Mouse (Mus musculus): ENCODE measurements around the gene Gapvd1. TPM values are rescaled to one million over a fixed set of nuclear protein-coding genes. Genes with fewer than 3 reads are reported as not detected.

Gapvd1 gene
- polyA plus RNA-seq, 1 experiment from 2014 or later: 39.0 TPM

- peaks cover 58% of the 10 kb centered on the region for H3K36me3 ChIP-seq (replicated peaks; ENCODE audit: insufficient read depth, low read length)
- no peaks in the 10 kb centered on the region for H3K27me3 ChIP-seq (ENCODE audit: insufficient read depth, low read length)
- no peak for TF ChIP-seq CTCF (IDR thresholded peaks at IDR 0.05; ENCODE audit: low read depth)
- TF ChIP-seq EP300 (IDR thresholded peaks at IDR 0.05; ENCODE audit: low read depth): no peak
- H3K4me3 ChIP-seq (ENCODE audit: low read depth, low read length): no peak overlapping the region
- no peak for DNase-seq
- no peak overlapping the region for H3K9ac ChIP-seq (replicated peaks)
- no peak overlapping the region for H3K27ac ChIP-seq (ENCODE audit: low read depth)
- no peak overlapping the region for H3K4me2 ChIP-seq (ENCODE audit: low read depth, low read length)
- ATAC-seq: no peak
- H3K9me3 ChIP-seq (ENCODE audit: low read length): no peaks in the 10 kb centered on the region
- 94% methylated on average over 8 of the region's 8 CpGs for WGBS (ENCODE audit: insufficient replicate concordance)
- no peaks in the 10 kb centered on the region for H3K4me1 ChIP-seq (ENCODE audit: insufficient read depth)
Observed at GRCm38 (mm10) chr2:34677061-34677460, 78.0 kb downstream of the Gapvd1 start.

DNA sequence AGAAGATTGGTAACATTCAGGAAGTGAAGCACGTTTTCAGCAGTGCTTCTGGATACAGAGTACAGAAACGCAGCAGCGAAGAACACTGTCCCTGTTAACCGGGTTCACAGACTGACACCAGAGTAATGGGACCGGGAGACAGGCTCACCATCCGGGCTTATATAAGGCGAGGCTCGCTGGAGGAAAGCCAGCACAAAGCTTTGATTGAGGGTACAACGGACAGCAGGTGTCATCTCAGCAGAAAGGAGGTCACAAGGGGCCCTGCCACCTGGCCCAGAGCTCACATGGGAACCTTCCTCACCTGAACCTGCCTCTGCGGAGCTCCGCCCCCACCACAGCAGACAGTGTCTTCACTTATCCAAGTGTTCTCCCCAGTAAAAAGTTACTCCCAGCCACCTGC is 81.2 kb downstream of the Gapvd1 start:
- H3K9me3 ChIP-seq (ENCODE audit: low read length): no peaks in the 10 kb centered on the region
- H3K4me3 ChIP-seq (ENCODE audit: low read depth, low read length): no peak overlapping the region

GRCm38 (mm10) chr2:34671385-34672026 is 83.5 kb downstream of the Gapvd1 start:
- Histone ChIP-seq H3K9me3 (ENCODE audit: low read length) (no peaks in the 10 kb centered on the region), H3K9ac (replicated peaks) (peak overlapping the region; percentile 34), H3K36me3 (replicated peaks; ENCODE audit: insufficient read depth, low read length) (peaks cover 21% of the 10 kb centered on the region), H3K27me3 (ENCODE audit: insufficient read depth, low read length) (no peaks in the 10 kb centered on the region), H3K4me1 (ENCODE audit: insufficient read depth) (peaks cover 5% of the 10 kb centered on the region; the same call in 1 of the 2 replicates), H3K4me3 (ENCODE audit: low read depth, low read length) (peak overlapping the region; percentile 51), H3K27ac (ENCODE audit: low read depth) (no peak overlapping the region), H3K4me2 (ENCODE audit: low read depth, low read length) (peak overlapping the region; percentile 78)
- DNase-seq: peak; percentile 64
- WGBS (ENCODE audit: insufficient replicate concordance): 26% methylated on average over 31 of the region's 31 CpGs
- peak; percentile 56 for ATAC-seq
- TF ChIP-seq EP300 (IDR thresholded peaks at IDR 0.05; ENCODE audit: low read depth) (no peak), CTCF (IDR thresholded peaks at IDR 0.05; ENCODE audit: low read depth) (peak; percentile 69)

More for the DNA sequence above, 81.2 kb downstream of the Gapvd1 start:
- DNase-seq (no peak), ATAC-seq (no peak)
- no peaks in the 10 kb centered on the region for H3K27me3 ChIP-seq (ENCODE audit: insufficient read depth, low read length)
- H3K9ac ChIP-seq (replicated peaks): no peak overlapping the region
- peaks cover 44% of the 10 kb centered on the region for H3K36me3 ChIP-seq (replicated peaks; ENCODE audit: insufficient read depth, low read length)
- 84% methylated on average over 11 of the region's 11 CpGs for WGBS (ENCODE audit: insufficient replicate concordance)
- TF ChIP-seq CTCF (IDR thresholded peaks at IDR 0.05; ENCODE audit: low read depth): no peak
- TF ChIP-seq EP300 (IDR thresholded peaks at IDR 0.05; ENCODE audit: low read depth): no peak
- no peak overlapping the region for H3K27ac ChIP-seq (ENCODE audit: low read depth)
- H3K4me2 ChIP-seq (ENCODE audit: low read depth, low read length): no peak overlapping the region
- H3K4me1 ChIP-seq (ENCODE audit: insufficient read depth): peaks cover 5% of the 10 kb centered on the region; the same call in 1 of the 2 replicates

GRCm38 (mm10) chr2:34670470-34670869 is 84.6 kb downstream of the Gapvd1 start:
- DNase-seq (no peak), ATAC-seq (no peak)
- Histone ChIP-seq H3K36me3 (replicated peaks; ENCODE audit: insufficient read depth, low read length) (peaks cover 10% of the 10 kb centered on the region), H3K4me1 (ENCODE audit: insufficient read depth) (peaks cover 5% of the 10 kb centered on the region; the same call in 1 of the 2 replicates), H3K4me3 (ENCODE audit: low read depth, low read length) (no peak overlapping the region), H3K9me3 (ENCODE audit: low read length) (no peaks in the 10 kb centered on the region), H3K4me2 (ENCODE audit: low read depth, low read length) (no peak overlapping the region), H3K27me3 (ENCODE audit: insufficient read depth, low read length) (no peaks in the 10 kb centered on the region), H3K9ac (replicated peaks) (no peak overlapping the region), H3K27ac (ENCODE audit: low read depth) (no peak overlapping the region)
- TF ChIP-seq CTCF (IDR thresholded peaks at IDR 0.05; ENCODE audit: low read depth) (no peak), EP300 (IDR thresholded peaks at IDR 0.05; ENCODE audit: low read depth) (no peak)
- 67% methylated on average over 6 of the region's 6 CpGs for WGBS (ENCODE audit: insufficient replicate concordance)

- 0 out of 2 replicates have a peak, but pooled peaks cover 2% of the 10 kb centered on the region for H3K36me3 ChIP-seq (replicated peaks; ENCODE audit: insufficient read depth, low read length)
- H3K9me3 ChIP-seq (ENCODE audit: low read length): no peaks in the 10 kb centered on the region
- H3K27me3 ChIP-seq (ENCODE audit: insufficient read depth, low read length): no peaks in the 10 kb centered on the region
- H3K4me2 ChIP-seq (ENCODE audit: low read depth, low read length): no peak overlapping the region
- no peak overlapping the region for H3K9ac ChIP-seq (replicated peaks)
- 46% methylated on average over 8 of the region's 8 CpGs for WGBS (ENCODE audit: insufficient replicate concordance)
- no peak overlapping the region for H3K4me3 ChIP-seq (ENCODE audit: low read depth, low read length)
- peaks cover 5% of the 10 kb centered on the region; the same call in 1 of the 2 replicates for H3K4me1 ChIP-seq (ENCODE audit: insufficient read depth)
- no peak for ATAC-seq
- TF ChIP-seq CTCF (IDR thresholded peaks at IDR 0.05; ENCODE audit: low read depth) (no peak), EP300 (IDR thresholded peaks at IDR 0.05; ENCODE audit: low read depth) (no peak)
- DNase-seq: no peak
- no peak overlapping the region for H3K27ac ChIP-seq (ENCODE audit: low read depth)
Observed at GRCm38 (mm10) chr2:34669203-34669746, 85.8 kb downstream of the Gapvd1 start.

GRCm38 (mm10) chr2:34668440-34669191 is 86.4 kb downstream of the Gapvd1 start:
- no peaks in the 10 kb centered on the region for H3K27me3 ChIP-seq (ENCODE audit: insufficient read depth, low read length)
- no peak overlapping the region for H3K4me3 ChIP-seq (ENCODE audit: low read depth, low read length)
- H3K36me3 ChIP-seq (replicated peaks; ENCODE audit: insufficient read depth, low read length): 0 out of 2 replicates have a peak, but pooled peaks cover 2% of the 10 kb centered on the region
- no peak for ATAC-seq
- H3K4me1 ChIP-seq (ENCODE audit: insufficient read depth): peaks cover 5% of the 10 kb centered on the region; the same call in 1 of the 2 replicates
- H3K9me3 ChIP-seq (ENCODE audit: low read length): no peaks in the 10 kb centered on the region
- no peak overlapping the region for H3K9ac ChIP-seq (replicated peaks)
- TF ChIP-seq EP300 (IDR thresholded peaks at IDR 0.05; ENCODE audit: low read depth) (no peak), CTCF (IDR thresholded peaks at IDR 0.05; ENCODE audit: low read depth) (no peak)
- DNase-seq: no peak
- WGBS (ENCODE audit: insufficient replicate concordance): 47% methylated on average over 16 of the region's 17 CpGs
- H3K4me2 ChIP-seq (ENCODE audit: low read depth, low read length): no peak overlapping the region
- H3K27ac ChIP-seq (ENCODE audit: low read depth): no peak overlapping the region

All from liver, postnatal 0 days (tissue).